Mouse (Mus musculus): ENCODE measurements around the gene Rcsd1.
"Not testable (repeated sequence)": the region's sequence is repeated elsewhere in the genome, so short reads cannot be mapped to it uniquely, and the experiment has no call there.

Gene Rcsd1

DNA sequence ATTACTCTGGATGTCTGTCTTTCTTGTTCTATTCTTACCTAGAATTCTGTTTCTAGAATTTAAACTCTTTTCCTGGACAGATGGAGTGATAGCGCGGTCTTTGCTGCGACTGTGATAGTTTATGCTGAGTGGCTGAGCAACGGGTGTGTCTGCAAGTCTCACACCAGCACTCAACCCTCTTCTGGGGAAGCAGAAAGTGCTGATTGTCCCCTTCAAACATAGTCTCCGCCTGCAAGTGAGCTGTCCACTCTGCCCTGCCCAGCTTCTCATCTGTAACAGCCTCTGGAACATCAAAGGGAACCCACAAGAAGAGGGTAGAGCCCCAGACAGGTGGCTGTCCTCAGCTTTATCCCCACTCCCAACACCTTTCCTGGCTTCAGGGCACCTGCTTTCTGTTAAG lies 19.7 kb downstream of the Rcsd1 start:
- no peak for DNase-seq (ENCODE audit: low spot score)

DNA sequence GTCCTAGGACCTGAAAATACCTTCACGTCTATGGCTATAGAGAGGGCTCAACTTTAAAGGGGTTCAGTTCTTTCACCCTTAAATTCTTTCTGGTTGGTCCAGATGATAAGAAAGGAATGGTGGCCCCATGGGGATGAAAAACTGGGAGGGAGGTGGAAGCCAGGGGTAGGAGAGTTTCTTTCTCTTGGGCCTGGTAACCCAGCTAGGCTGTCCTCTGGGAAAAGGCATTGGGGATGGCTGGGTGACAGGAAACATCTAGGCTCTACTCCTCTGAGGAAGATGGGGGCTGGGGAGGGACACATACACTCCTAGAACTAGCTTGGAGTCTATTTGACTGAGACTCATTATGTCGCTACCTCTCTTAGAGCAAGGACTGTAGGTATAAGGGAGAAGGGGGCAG lies 21.7 kb downstream of the Rcsd1 start:
- DNase-seq (ENCODE audit: low spot score), result no peak

DNA sequence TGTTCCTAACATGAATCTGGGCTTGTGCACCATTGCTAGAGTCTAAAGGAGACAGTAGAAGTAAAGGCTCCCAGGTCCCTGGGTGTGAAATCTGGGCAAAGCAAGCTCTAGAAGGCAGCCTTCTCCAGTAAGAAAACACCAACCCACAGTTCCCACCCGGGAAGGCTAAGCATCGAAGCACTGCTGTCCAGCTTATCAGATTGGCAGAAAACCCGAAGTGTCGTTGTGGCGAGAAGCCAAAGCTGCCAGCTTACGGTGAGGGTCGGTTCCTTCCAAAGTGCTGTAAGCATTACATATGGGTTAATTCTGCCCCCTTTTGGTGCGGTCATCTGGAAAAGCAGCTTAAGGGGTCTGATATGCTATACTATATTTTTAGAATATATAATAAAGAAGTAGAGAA lies 22.6 kb downstream of the Rcsd1 start:
- no peak for DNase-seq (ENCODE audit: low spot score)

DNA sequence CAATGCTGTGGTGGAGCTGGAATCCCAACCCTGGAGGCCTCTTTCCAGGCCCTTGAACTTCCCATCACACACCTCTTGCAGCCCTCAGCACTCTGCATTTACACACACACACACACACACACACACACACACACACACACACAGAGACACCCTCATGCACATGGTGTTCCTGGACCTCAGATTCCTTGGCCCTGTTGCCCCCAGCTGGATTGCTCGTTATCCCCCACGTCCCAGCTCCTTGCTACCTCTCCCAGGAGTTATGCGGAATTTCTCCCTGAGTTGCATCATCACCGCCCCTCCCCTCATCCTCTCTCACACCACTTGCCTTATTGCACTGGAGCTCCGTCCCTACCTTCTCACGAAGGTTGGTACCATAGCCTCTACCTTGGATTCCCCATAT lies 23.2 kb downstream of the Rcsd1 start:
- DNase-seq (ENCODE audit: low spot score), result no peak

DNA sequence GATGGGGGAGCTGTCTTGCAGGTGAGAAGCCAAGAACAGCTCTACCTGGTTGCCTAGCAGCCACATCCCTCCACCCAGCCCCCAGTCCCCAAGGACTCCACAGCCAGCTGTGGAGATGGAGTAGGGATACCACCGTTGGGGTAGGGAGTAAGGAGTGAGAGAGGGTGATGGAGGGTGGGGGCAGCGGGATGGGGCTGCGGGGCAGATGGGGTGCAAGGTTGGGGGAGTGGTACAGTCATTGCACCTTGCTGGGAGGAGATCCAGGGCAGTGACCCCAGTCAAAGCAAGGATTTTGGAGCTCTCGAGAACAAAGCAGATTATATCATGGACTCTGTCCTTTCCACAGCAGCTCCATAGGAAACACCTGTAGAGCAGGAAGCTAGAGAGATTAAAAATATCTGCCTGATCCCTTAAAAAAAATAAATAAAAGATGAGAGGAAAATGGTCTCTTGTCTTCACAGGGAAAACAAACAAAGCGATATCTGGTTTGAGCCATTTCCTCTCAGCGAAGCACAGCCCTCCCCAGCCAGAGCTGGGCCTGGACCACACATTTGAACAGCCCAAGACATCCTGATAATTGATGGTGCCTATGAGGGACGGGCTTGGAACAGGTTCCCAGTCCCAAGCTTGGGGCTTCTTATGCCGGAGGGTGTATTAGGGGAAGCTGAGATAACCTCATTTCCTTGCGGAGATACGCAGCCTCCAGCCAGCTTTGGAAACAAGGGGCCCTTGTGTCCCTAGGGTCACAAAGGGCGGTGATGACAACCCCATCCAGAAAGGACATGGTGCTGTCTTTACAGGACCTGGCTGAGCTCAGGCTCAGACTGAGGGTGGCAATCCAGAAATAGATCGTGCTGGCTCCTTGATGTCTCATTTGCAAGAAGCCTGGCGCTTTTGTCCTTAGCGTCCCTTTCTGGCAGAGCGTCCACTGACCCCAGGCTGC lies 25.0 kb downstream of the Rcsd1 start:
- DNase-seq (ENCODE audit: low spot score), result no peak

DNA sequence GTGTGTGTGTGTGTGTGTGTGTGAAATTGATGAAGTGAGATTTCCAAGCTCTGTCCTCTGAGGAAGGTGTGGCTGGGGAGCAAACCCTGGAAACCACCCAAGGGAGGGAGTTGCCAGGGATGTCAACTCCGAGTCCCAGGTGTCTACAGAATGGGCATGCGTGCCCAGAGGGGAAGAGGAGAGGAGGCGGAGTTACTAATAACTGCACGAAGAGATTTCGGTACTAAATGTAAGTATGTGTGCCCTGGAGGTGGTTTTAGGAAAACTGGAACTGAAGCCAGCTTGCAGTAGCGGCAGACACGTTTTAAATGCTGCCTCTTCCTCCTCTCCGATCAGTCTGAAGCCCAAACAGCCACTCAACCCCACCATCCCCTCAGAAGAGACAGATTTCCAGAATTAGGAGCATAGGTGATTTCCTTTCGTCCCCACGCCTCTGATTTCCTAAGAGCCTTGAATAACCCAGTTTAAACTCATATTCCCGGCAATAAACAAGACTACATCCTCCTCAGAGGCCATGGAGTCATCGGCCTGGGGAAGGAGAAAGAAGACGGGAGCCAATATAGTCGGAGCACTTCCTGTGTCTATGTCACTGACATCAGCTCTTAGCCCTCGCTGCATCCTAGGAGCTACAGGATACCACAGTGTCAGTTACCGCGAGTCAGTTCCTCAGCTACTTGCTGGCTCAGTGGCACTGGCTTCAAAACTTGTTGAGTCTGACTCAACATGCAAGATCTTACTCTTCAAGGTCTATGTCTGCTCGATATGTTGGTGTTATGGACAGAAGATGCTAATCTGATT lies 27.3 kb downstream of the Rcsd1 start:
- no peak for DNase-seq (ENCODE audit: low spot score)

DNA sequence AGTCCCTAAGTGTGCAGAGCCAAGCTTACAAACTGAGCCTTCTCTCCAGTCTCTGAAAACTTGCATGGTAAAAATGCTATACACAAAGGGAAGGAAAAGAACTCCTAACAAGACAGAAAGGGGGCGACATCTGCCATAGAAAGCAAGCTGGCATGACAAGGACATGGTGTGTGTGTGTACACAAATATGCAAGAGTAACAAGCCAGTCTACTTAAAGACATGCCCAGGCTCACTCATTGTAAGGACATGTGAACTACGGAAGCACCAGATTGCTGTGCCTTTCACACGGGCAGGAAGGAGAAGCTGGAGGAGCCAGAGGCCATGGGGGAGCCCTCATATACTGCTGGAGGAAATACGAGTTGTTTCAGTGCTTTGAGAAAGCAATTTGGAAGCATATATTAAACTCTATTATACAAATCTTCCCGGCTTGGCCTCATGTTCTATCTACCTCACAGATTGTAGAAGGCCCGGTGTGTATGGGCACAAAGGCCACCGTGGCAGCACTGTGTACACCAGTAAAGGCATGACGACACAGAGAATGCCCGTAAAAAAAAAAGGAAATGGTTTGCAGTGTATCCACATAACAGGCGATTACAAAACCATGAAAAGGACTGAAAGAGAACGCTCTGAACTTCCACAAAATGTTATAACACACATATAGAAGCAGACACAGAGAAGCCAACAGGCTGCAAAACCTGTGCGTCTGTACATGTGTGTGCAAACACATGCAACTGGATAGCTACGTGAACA lies 28.3 kb downstream of the Rcsd1 start:
- no peak for DNase-seq (ENCODE audit: low spot score)

DNA sequence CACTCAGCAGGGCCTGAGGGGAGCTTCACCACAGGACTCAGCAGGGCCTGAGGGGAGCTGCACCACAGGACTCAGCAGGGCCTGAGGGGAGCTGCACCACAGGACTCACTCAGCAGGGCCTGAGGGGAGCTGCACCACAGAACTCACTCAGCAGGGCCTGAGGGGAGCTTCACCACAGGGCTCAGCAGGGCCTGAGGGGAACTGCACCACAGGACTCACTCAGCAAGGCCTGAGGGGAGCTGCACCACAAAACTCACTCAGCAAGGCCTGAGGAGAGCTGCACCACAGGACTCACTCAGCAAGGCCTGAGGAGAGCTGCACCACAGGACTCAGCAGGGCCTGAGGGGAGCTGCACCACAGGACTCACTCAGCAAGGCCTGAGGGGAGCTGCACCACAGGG lies 29.5 kb downstream of the Rcsd1 start:
- DNase-seq (ENCODE audit: low spot score), result not testable (repeated sequence)

DNA sequence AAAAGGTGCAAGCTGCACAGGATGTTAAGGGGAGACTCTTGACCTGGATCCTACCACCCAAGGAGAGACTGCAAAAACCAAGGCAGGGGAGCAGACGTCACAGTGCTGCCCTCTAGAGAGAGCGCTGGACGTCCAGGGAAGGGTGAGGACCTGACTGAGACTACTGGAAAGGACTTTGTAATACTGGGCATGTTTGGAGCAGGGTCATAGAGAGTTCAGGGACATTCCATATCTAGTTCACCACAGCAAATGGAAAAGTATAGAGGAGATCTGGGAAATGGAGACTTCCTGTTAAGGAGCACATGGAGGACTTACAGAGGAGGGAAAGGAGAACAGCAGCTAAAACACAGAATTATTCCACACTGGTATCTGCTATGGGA lies 29.9 kb downstream of the Rcsd1 start:
- no peak for DNase-seq (ENCODE audit: low spot score)

DNA sequence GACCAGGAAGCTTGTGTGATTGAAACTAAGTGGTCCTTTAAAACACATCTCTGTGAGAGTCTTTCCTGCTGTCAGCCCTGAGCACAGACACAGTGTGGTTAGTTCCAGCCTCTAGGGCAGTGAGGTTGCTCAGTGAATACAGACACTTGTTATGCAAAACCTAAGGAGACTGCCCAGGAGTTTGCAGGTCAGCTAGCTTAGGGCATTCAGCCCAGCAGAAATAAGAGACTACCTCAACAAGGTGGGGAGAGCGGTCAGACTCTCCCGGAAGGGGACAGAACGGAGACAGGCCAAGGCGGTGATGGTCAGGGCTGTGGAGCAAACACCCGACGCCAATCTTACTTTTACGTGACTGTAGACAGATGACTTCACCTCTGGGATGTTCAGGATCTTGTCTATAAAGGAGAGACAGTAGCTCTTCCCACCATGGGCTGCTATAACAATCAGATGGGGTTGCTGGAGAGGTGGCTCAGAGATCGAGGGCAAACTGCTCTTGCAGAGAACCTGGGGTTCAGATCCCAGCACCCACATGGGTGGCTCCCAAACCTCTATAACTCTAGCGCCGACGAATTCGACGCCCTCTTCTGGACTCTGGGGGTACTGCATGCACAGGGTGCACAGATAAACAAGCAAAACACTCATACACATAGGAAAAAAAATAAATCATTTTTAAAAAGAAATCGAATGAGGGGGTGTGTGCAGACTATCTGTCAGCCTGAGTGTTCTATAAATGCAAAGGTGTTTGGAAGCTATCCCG lies 30.5 kb downstream of the Rcsd1 start:
- no peak for DNase-seq (ENCODE audit: low spot score)

DNA sequence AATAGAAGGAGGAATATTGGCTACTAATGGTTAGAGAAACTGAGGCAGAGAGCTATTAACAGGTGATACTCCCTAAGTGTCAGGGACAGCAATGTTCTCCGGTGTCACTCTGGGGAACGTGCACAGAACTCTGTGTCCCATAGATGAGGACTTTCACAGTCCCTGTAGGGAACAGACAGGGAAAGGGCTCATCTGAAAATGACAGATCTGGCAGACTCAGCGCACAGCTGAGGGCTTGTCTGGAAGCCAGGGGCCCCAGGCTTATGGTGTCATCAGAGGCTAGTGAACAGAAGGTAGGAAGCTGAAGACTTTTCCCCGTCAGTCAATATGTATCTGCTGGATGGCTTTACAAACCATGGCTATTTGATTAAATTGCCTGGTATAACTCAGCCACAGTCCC lies 32.0 kb downstream of the Rcsd1 start:
- DNase-seq (ENCODE audit: low spot score), result no peak

DNA sequence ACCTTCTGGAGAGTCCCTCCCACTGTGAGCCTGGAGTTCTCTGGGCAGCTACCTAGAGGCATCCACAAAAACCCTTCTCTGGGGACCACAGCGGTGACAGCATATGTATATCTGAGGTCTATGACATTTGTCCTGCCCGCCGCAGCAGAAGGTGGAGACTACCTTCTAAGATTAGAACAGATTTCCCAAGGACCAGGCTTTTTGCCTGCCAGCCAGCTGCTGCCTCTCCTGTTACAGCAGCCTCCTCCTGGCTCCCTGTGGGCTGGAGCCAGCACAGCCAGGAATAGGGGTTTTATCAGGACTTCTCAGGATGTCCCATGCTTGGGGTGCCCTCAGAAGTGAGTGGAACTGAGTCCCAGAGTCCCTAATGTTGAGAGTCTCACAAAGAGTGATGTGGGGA lies 32.6 kb downstream of the Rcsd1 start:
- DNase-seq (ENCODE audit: low spot score), result no peak

DNA sequence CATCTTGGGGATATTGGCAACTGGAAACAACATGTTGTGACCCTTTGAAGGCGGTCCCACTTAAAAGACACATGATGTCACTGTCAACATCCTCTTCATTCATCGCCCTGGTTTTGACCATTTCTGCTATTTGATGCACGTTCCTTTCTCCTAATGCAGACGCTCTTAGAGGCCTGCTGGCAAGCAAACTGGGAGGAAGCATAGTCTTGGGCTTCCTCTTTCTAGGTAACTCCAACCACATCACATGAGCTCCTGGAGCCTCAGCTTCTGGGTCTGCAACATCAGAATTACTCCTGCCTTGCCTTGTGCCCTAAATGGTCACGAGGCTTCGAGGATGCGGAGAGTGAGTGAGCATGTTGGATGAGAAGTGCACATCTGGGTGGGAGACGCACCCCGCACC lies 34.4 kb downstream of the Rcsd1 start:
- DNase-seq (ENCODE audit: low spot score), result no peak

DNA sequence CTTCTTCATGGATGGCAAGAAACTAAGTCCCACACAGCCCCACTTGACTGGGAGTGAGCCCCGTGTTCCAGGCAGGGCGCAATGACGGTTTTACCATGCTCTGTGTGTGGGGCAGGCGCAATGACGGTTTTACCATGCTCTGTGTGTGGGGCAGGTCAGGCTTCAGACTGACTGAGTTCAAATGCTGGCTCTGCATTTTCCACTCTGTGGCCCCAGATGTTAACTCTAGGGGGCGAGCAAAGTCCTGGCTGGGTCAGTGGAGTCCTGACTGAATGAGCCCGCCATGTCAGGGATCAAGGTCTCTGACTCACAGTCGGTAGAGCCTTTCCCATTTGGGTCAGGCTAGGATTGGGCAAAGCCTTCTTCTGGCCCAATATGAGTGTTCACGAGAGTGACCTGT lies 37.2 kb downstream of the Rcsd1 start:
- DNase-seq (ENCODE audit: low spot score), result no peak

DNA sequence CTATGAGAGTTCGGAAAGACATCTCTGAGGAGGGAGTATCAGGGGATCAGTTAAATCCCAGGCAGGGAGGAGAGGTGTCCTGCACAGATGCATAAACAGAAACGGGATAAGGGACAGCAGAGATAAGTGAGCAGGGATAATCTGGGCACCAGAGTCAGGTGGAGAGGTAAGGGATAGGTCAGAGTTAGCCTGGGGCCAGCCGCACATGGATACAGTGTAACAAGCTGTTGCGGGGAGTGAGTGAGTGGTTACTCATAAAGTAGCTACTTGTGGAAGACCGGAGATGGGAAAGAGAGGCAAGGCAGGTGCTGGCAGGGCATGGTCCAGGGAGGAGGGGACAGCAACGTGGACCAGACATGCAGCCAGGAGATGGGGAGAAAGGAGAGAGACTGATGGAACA lies 39.5 kb downstream of the Rcsd1 start:
- no peak for DNase-seq (ENCODE audit: low spot score)

DNA sequence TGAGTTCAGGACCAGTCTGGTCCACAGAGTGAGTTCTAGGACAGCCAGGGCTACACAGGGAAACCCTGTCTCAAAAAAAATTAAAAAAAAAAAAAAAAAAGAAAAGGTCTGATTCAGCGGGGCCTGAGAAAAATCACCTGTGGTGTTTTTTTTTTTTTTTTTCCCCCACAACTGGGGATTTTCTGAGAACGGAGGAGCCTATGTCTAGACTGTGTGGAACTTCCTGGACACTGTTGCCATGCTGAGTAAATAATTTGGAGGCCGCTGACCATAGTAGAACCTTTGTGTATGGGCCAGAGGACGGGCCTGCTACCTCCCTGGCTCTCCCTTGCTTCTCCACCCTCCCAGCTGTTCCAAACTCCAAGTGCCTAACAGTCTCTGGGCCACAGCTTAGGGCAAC lies 40.7 kb downstream of the Rcsd1 start:
- DNase-seq (ENCODE audit: low spot score), result no peak

DNA sequence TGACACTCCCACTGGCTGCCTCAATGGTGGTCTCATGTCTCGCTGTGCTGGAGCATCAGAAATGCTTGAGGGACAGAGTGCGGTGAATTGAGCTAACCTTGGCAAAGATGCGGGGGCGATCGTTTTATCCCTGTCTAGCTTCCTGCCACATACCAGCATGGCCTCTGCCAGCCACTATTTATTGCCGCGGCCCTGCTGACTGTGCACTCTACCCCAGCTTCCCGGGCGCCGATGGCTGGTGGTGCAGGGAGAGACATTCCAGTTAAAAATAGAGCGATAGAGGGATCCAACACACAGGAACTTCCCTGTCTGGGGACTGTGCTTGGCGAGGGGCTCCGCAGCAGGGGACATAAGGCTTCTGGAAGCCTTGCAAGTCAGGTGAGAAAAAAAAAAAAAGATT lies 42.2 kb downstream of the Rcsd1 start:
- DNase-seq (ENCODE audit: low spot score), result no peak

DNA sequence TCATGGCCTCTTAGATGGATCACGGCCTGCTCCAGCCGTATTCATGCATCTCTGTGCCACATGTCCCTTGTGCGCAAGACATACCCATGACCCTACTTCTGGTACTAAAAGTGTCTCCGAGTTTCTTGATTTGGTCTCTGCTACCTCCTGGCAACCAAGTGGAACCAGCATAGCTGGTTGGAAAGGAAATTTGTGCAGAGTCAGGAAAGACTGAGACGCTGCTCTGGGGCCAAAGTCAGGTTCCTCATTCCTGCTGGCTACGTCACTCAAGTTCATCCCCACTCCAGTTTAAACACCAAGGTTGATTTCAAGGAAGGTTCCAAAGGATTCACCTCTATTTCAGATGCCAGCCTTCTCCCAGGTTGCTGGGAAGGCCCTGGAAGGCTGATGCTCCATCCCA lies 42.6 kb downstream of the Rcsd1 start:
- DNase-seq (ENCODE audit: low spot score), result no peak

DNA sequence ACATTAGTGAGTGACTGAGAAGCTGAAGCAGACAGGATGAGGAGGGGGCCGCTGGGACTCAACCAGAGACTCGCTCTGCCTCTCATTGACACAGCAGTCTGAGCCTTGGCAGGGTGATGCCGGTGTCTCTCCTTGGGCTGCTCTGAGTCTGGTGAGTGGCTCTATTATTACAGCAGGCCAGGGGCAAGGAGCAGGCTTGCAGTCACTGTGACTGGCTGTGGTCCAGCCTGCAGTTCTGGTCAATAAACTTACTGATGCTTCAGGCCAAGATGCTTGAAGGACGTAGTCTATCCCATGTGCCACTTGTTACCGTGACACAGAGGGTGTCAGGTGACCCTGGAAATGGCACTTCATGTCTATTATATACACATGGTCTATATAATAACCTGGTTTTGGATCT lies 43.8 kb downstream of the Rcsd1 start:
- no peak for DNase-seq (ENCODE audit: low spot score)

DNA sequence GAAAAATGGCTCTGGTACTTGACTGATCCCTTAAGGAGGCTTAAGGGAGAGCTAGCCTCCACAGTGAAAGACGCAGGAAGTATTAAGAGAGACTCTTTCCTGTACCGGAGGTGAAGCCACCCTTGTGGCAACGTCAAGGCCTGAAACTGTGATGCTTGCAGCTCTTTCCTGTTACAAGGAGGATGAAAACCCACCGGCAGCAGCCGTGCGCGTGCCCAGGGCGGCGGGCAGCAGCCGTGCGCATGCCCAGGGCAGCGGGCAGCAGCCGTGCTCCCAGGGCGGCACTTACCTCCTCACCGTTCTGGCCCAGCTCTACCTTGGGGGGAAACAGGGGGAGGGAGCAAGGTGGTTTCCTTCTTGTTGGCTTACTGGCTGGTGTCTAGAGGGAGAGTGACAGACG lies 46.3 kb downstream of the Rcsd1 start:
- no peak for DNase-seq (ENCODE audit: low spot score)

DNA sequence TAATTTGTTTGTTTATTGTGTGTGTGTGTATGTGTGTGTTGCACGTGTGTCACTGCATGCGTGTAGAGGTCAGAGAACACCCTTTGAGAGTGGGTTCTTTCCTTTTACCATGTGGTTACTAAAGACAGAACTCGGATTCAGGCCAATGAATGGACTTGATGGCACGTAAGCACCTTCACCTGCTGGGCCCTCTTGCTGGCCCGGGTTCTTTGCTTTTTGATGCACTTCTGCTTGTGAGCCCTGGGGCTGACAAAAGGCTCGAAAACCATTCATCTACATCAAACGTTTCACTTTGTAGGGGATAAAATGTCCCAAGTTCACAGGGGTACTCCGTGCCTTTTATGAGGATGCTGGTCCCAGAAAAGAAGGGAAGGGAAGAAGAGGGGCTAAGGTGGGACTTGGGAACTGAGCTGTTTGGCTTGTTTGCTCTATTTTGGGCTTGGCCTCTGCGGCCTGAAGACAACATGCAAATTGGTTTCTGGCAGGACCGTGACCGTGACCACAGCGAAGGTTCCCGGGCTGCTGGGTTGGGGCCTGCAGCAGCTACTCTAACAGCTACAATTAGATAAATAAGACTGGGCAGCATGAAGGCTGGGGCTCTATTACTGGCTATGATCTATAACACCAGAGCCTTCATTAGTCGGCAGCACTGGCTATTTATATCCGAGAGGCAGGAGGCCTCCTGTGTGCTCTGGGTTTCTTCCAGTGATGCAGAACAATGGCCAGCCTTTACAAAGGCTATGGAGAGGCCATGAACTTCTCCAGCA lies 46.9 kb downstream of the Rcsd1 start:
- DNase-seq (ENCODE audit: low spot score), result no peak
